Mouse (Mus musculus) olfactory bulb, adult 2 months (tissue): ENCODE data around the gene Erich6. TPM values are rescaled to one million over a fixed set of nuclear protein-coding genes. Genes with fewer than 3 reads are reported as not detected.

ENCODE experiments used
- H3K27ac ChIP-seq: fragments of 200-500 bp; 2 replicates; pipeline ENCODE4 v1.5.1; 2012; ENCODE audit warnings: low read depth, low read length; ENCODE audit not compliant: insufficient read depth
- H3K4me1 ChIP-seq: fragments of 200-500 bp; 2 replicates; pipeline ENCODE4 v1.6.1; 2012; ENCODE audit warnings: low read length; ENCODE audit not compliant: control insufficient read depth, insufficient read depth
- H3K4me3 ChIP-seq: fragments of 200-500 bp; 2 replicates; pipeline ENCODE4 v1.5.1; 2012; ENCODE audit warnings: mild to moderate bottlenecking, low read depth, low read length, moderate library complexity; ENCODE audit not compliant: insufficient read depth
- CTCF ChIP-seq: fragments of 200-500 bp; IDR thresholded peaks from 2 replicates; pipeline ENCODE4 v1.5.1; 2012; ENCODE audit warnings: low read depth, mild to moderate bottlenecking, low read length, moderate library complexity; ENCODE audit not compliant: insufficient read depth
- POLR2A ChIP-seq: fragments of 200-500 bp; IDR thresholded peaks from 2 replicates; pipeline ENCODE4 v1.6.1; 2012; ENCODE audit warnings: mild to moderate bottlenecking, low read depth, low read length, moderate library complexity; ENCODE audit not compliant: insufficient read depth
- WGBS: fragments of 180-500 bp; shearing (Covaris S2); methylation state at CpG from one replicate; pipeline ENCODE4 v1.1.7; 2018; 5-methylcytosine and 5-hydroxymethylcytosine counted together
- polyA plus RNA-seq: library from polyadenylated mRNA; stranded (reverse); fragments of >200 nt; gene quantifications from 2 replicates; pipeline ENCODE4 v1.2.4, GENCODE M21; 2012; ENCODE audit warnings: low replicate concordance; ENCODE audit not compliant: missing spikeins, insufficient read depth, insufficient read length

Gene Erich6
- polyA plus RNA-seq, 1 experiment = not detected

DNA sequence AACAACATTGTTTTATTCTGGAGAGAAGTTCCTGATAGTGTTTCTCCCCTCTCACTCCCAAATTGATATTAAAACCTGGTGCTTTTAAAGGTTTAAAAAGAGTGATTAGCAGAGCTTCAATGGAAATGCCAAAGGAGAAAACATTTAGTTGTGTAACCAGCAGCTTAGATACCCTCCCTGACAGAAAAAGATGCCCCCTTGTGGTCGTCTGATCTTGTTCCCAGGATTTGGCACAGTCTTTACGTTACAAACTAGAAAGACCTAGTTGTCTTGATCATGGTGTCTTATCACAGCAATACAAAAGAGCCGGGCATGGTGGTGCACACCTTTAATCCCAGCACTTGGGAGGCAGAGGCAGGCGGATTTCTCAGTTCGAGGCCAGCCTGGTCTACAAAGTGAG, 16.9 kb upstream of the Erich6 start:
- no peak for TF ChIP-seq CTCF
- TF ChIP-seq POLR2A = no peak
- H3K4me3 ChIP-seq = no peak overlapping the region
- peaks cover 2% of the 10 kb centered on the region; the same call in 1 of the 2 replicates for H3K4me1 ChIP-seq
- H3K27ac ChIP-seq = no peak overlapping the region
- WGBS = 67% methylated on average over 5 of the region's 5 CpGs

DNA sequence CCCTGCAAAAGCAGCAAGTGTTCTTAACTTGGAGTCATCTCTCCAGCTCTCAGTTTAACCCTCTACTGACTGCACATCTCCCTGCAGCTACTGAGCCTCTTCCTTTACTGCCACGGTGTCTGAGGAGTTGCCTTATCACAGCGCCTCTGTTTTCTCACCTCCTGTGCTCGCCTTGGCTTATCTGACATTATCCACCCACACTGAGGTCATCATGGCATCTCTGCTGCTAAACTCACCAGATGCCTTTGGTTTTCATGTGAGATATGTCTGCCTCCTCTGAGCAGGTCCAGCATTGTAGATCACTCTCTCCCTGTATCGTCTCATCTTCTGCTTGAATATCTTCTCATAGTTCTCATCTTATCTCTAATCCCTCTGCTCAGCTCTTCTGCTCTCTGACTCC, 13.3 kb upstream of the Erich6 start:
- Histone ChIP-seq H3K4me3 (no peak overlapping the region), H3K4me1 (no peaks in the 10 kb centered on the region), H3K27ac (no peak overlapping the region)
- no peak for TF ChIP-seq CTCF
- TF ChIP-seq POLR2A = no peak
- 93% methylated on average over 4 of the region's 4 CpGs for WGBS

DNA sequence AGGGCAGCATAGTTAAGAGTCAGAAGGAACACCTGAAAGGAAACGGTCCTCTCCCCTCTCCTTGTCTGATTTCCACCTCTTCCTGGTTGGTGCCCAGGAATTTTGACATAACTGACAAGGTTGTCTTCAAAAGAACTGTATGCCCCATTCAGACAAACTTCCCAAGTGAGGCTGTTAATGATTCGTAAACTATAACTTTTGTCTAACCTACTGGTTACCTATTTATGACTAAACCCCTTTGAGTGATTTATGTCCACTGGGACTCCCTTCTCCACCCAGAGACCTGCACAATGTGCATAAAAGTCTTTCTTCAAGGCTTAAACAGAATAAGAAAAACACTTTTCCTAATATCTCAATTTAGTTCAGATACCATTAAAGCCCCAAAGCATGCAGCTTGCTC, 10.2 kb upstream of the Erich6 start:
- H3K4me1 ChIP-seq = no peaks in the 10 kb centered on the region
- WGBS = 93% methylated on average over 2 of the region's 2 CpGs
- no peak overlapping the region for H3K27ac ChIP-seq
- no peak overlapping the region for H3K4me3 ChIP-seq
- no peak for TF ChIP-seq POLR2A
- no peak for TF ChIP-seq CTCF

DNA sequence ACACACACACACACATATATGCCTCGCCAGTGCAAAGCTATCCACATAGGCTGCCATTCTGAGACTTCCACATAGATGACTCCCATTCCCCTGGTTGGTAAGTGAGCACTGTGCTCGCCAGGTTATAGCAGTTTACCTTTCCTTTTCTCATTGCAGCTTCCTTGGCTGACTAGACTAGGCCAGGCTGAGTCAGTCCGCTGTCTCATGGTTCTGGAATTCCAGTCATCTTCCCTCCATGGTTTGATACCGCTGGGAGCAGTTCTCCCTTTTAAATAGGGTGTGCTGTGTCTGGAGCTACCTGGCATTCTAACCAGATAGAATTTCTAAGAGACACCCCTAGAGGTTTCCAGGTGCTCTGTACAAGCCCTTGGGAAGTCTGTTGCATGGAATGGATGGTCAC, 9.2 kb upstream of the Erich6 start:
- H3K4me1 ChIP-seq = no peaks in the 10 kb centered on the region
- TF ChIP-seq POLR2A = no peak

DNA sequence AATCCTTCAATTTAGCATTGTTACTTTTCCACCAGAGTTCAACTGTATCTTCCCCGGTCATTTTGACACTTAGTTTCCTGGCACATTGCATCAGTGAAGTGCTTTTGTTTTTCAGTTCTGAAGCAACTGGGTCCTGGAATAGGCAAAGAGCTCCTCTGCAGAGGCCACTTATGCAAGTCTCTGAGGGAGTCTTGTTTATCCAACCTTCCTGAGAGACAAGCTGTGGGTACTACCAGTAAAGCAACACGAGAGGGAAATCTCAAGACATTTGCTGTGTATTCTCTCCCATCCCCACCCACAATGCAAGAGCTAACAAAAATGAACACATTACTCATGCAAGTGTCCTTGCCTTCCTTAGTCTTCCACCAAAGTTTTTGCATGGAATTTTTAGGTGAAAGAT, 5.3 kb downstream of the Erich6 start:
- TF ChIP-seq CTCF (no peak), POLR2A (no peak)

More for the DNA sequence above, 9.2 kb upstream of the Erich6 start:
- H3K27ac ChIP-seq = no peak overlapping the region
- WGBS = 87% methylated on average over 4 of the region's 4 CpGs
- H3K4me3 ChIP-seq = no peak overlapping the region

DNA sequence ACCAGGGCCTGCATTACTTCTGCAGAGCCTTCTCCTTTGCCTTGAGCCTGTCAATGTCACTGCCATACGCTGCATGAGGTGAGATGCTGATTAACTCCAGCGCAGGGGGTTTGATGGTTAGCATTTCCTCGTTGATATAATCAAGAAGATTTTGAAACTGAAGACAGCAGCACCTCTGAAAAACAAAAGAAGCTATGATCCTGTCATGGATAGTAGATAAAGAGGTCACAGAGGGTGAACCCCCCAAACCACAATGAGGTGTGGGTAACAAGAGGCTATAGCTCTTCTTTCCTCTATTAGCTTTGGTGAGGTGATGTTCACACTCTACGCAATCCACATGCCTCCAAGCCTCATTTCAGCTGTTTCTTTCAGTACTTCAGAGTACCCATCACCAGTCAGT, 12.0 kb downstream of the Erich6 start:
- WGBS = 92% methylated on average over 4 of the region's 4 CpGs

More for the DNA sequence above, 5.3 kb downstream of the Erich6 start:
- peaks cover 4% of the 10 kb centered on the region for H3K4me1 ChIP-seq
- H3K27ac ChIP-seq = no peak overlapping the region
- 76% methylated on average over 2 of the region's 2 CpGs for WGBS
- no peak overlapping the region for H3K4me3 ChIP-seq

DNA sequence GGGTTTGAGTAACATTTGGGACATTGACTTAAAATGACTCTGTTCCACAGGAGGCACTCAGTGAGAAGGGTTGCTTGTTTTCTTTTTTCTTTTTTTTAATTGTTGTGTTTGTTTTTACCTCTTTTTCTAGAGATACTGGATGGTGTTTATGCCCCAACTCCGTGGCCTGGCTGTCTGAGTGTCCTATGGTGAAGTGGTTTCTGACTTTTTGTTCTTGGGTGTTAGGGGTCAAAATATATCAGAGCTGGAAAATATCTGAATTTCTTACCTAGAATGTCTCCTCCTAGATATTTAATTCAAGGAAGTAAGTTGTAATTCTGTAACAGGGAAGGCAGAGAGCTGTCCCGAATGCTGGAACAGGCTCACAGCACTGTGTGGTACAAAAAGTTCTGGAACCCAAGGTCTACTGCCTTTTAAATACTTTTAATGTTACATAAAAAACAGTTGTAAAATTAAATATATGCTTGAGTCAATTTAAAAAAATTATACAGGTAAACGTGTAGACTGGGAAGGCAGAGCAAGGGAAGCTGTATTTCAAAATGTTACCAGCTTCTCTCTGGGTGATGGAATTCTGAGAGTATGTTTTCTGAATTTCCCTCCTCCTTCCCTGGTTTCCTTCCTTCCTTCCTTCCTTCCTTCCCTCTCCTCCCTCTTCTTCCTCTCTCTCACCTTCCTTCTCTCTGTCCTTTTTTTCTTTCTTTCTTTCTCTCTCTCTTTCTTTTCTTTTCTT, 14.2 kb downstream of the Erich6 start:
- TF ChIP-seq CTCF (no peak), POLR2A (no peak)
- H3K27ac ChIP-seq = no peak overlapping the region
- no peaks in the 10 kb centered on the region for H3K4me1 ChIP-seq
- H3K4me3 ChIP-seq = no peak overlapping the region
- 80% methylated on average over 3 of the region's 3 CpGs for WGBS

More for the DNA sequence above, 12.0 kb downstream of the Erich6 start:
- no peak overlapping the region for H3K4me3 ChIP-seq
- H3K27ac ChIP-seq = no peak overlapping the region
- TF ChIP-seq POLR2A (no peak), CTCF (no peak)
- H3K4me1 ChIP-seq = no peaks in the 10 kb centered on the region

DNA sequence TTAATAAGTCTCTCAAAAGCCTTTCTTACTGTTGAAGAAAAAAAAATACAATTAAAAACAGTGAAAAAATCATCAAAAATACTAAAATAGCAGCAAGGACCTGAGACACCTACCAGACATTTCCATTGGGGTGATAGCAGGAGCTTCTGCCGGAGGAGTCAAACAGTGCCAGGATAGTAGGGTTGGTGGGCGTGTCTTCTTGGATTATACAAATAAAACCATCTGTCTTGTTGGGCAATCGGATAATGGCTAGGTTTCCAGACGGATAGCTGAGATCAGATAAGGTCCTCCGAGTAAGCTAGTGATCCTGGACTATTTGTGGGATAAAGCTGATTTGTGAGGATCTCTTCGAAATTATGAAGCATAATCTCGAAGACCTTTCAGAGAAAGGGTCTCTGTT, 15.9 kb downstream of the Erich6 start:
- TF ChIP-seq POLR2A = no peak
- no peak for TF ChIP-seq CTCF
- WGBS = 88% methylated on average over 7 of the region's 7 CpGs
- Histone ChIP-seq H3K4me1 (no peaks in the 10 kb centered on the region), H3K27ac (no peak overlapping the region), H3K4me3 (no peak overlapping the region)

DNA sequence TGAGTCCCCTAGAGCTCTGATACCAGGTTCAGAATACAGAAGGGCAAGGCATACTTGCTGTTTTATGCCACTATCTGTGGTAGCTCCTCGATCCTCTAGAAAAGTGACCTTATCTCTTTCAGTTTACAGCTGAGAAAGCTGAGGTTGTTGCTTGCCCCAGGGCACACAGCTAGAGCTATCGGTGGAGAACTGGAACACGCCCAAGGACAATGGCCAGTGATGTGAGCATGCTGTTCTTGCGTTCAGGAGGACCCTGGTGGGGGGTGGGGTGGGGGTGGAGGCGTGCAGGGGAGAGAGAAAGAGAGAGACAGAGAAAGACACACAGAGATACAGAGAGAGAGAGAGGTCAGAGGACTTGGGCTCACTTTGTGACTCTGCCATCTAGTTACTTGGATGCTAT, 27.0 kb downstream of the Erich6 start:
- WGBS = 76% methylated on average over 5 of the region's 5 CpGs
- no peak overlapping the region for H3K4me3 ChIP-seq
- no peak overlapping the region for H3K27ac ChIP-seq
- no peaks in the 10 kb centered on the region for H3K4me1 ChIP-seq
- no peak for TF ChIP-seq CTCF
- no peak for TF ChIP-seq POLR2A
